Comparison of ENCODE assay signal across 19 mouse cellular contexts in genomic region chr10:67213720-67214119, GRCm38 (mm10).
A peak's percentile ranks its signal among the peaks of the same experiment; 100 is the strongest.
DNase-seq lines count a peak whose midpoint lies in the region; ATAC-seq and TF ChIP-seq lines count a peak whose summit lies in the region.
"Had no signal": no experiment of that assay in that cellular context is flagged by ENCODE, and none has a peak within 500 bp of the region (broad histone marks: within the 10 kb centered on the region; RNA-seq: fewer than 3 reads in every experiment).

No protein-coding gene starts in this region.

- ATAC-seq in forebrain, embryonic 14.5 days, result no peak
- no peak for ATAC-seq in forebrain, embryonic 11.5 days (replicated peaks; ENCODE audit: low FRiP score)
- ATAC-seq in liver, embryonic 12.5 days, result no peak
- ATAC-seq: forebrain, embryonic 16.5 days; hindbrain, postnatal 0 days had no signal

- TF ChIP-seq POLR2A in liver, adult 2 months (IDR thresholded peaks at IDR 0.05; ENCODE audit: extremely low read depth, insufficient read depth, low read length), result no peak
- no peak for TF ChIP-seq POLR2A in ES-Bruce4 (IDR thresholded peaks at IDR 0.05; ENCODE audit: insufficient read depth, low read length)

- no peaks in the 10 kb centered on the region for H3K27me3 ChIP-seq in forebrain, embryonic 14.5 days (replicated peaks; ENCODE audit: control insufficient read depth, insufficient read depth, low read length)
- no peaks in the 10 kb centered on the region for H3K27me3 ChIP-seq in forebrain, embryonic 11.5 days (ENCODE audit: control insufficient read depth, insufficient read depth, low read length)
- H3K27me3 ChIP-seq in liver, adult 2 months (ENCODE audit: control insufficient read depth, insufficient read depth, low read length), result no peaks in the 10 kb centered on the region
- no peaks in the 10 kb centered on the region for H3K27me3 ChIP-seq in liver, embryonic 12.5 days (replicated peaks)
- no peaks in the 10 kb centered on the region for H3K27me3 ChIP-seq in ES-Bruce4 (ENCODE audit: control insufficient read depth, insufficient read depth, low read length, poor library complexity, severe bottlenecking)
- H3K27me3 ChIP-seq: embryonic facial prominence, embryonic 15.5 days; heart, embryonic 12.5 days had no signal

- TF ChIP-seq CTCF in liver, adult 2 months (IDR thresholded peaks at IDR 0.05; ENCODE audit: low read depth, low read length), result no peak
- no peak for TF ChIP-seq CTCF in ES-Bruce4 (IDR thresholded peaks at IDR 0.05; ENCODE audit: low read depth, low read length)

- peaks cover 20% of the 10 kb centered on the region; the same call in 1 of the 2 replicates for H3K79me2 ChIP-seq in liver, adult 2 months (ENCODE audit: control insufficient read depth, insufficient read depth, low read length)

- peak; percentile 50 for DNase-seq in forebrain, embryonic 14.5 days (ENCODE audit: low spot score)
- no peak for DNase-seq in forebrain, embryonic 11.5 days (ENCODE audit: low spot score)
- DNase-seq in liver, adult 2 months (ENCODE audit: extremely low read depth, low read depth, low spot score), result peak; percentile 63
- peak; percentile 29 for DNase-seq in adipocyte (ENCODE audit: low spot score)
- no peak for DNase-seq in MN1 (ENCODE audit: low spot score)
- DNase-seq in frontal cortex, postnatal 14 days (ENCODE audit: low spot score in 2 of 2), result no peak
- DNase-seq: adrenal gland, postnatal 14 days; cerebellum, adult 18-20 months; cerebellum, adult 9-11 months; cerebellum, postnatal 36 days; gastrocnemius, postnatal 14 days had no signal

- no peak overlapping the region for H3K4me3 ChIP-seq in forebrain, embryonic 14.5 days (ENCODE audit: low read depth, low read length)
- no peak overlapping the region for H3K4me3 ChIP-seq in forebrain, embryonic 11.5 days (ENCODE audit: low read depth, low read length)
- no peak overlapping the region for H3K4me3 ChIP-seq in liver, adult 2 months (ENCODE audit: insufficient read depth, low read depth, low read length)
- H3K4me3 ChIP-seq in liver, embryonic 12.5 days, result no peak overlapping the region
- H3K4me3 ChIP-seq in ES-Bruce4 (ENCODE audit: low read depth, low read length), result no peak overlapping the region
- H3K4me3 ChIP-seq: embryonic facial prominence, embryonic 15.5 days; erythroblast, embryonic 14.5 days; forebrain, embryonic 10.5 days; heart, embryonic 12.5 days had no signal

- peaks cover 8% of the 10 kb centered on the region for H3K36me3 ChIP-seq in forebrain, embryonic 14.5 days (ENCODE audit: control insufficient read depth, insufficient read depth, low read length)
- no peaks in the 10 kb centered on the region; the same call in 1 of the 2 replicates for H3K36me3 ChIP-seq in forebrain, embryonic 11.5 days (ENCODE audit: control insufficient read depth, insufficient read depth, low read length)
- peaks cover 16% of the 10 kb centered on the region for H3K36me3 ChIP-seq in liver, adult 2 months (ENCODE audit: control insufficient read depth, insufficient read depth, low read length)
- H3K36me3 ChIP-seq in liver, embryonic 12.5 days, result peaks cover 18% of the 10 kb centered on the region
- H3K36me3 ChIP-seq in ES-Bruce4 (ENCODE audit: control insufficient read depth, insufficient read depth, low read length, poor library complexity, severe bottlenecking), result peaks cover 13% of the 10 kb centered on the region

- H3K27ac ChIP-seq in forebrain, embryonic 14.5 days (ENCODE audit: low read depth, low read length), result no peak overlapping the region
- no peak overlapping the region for H3K27ac ChIP-seq in forebrain, embryonic 11.5 days (ENCODE audit: low read depth, low read length)
- H3K27ac ChIP-seq in liver, adult 2 months (replicated peaks; ENCODE audit: insufficient read depth, low read depth, low read length), result no peak overlapping the region
- H3K27ac ChIP-seq in liver, embryonic 12.5 days, result no peak overlapping the region
- peak overlapping the region; percentile 56; the same call in 1 of the 2 replicates for H3K27ac ChIP-seq in ES-Bruce4 (ENCODE audit: insufficient read depth, low read length)
- H3K27ac ChIP-seq: embryonic facial prominence, embryonic 15.5 days; forebrain, embryonic 10.5 days; hindbrain, postnatal 0 days had no signal

- no peak overlapping the region for H3K4me2 ChIP-seq in forebrain, embryonic 14.5 days (ENCODE audit: low read length)
- no peak overlapping the region for H3K4me2 ChIP-seq in forebrain, embryonic 11.5 days (ENCODE audit: low read depth, low read length, severe bottlenecking)
- no peak overlapping the region for H3K4me2 ChIP-seq in liver, embryonic 12.5 days
- H3K4me2 ChIP-seq: embryonic facial prominence, embryonic 15.5 days; heart, embryonic 12.5 days had no signal

- H3K9me3 ChIP-seq in forebrain, embryonic 14.5 days (replicated peaks; ENCODE audit: control insufficient read depth, low read length), result no peaks in the 10 kb centered on the region
- no peaks in the 10 kb centered on the region for H3K9me3 ChIP-seq in forebrain, embryonic 11.5 days (ENCODE audit: control insufficient read depth, low read length)
- H3K9me3 ChIP-seq in liver, embryonic 12.5 days (replicated peaks), result no peaks in the 10 kb centered on the region
- no peaks in the 10 kb centered on the region for H3K9me3 ChIP-seq in ES-Bruce4 (replicated peaks; ENCODE audit: control insufficient read depth, insufficient read depth, low read length, poor library complexity, severe bottlenecking)
- H3K9me3 ChIP-seq: embryonic facial prominence, embryonic 15.5 days; forebrain, embryonic 10.5 days; heart, embryonic 12.5 days had no signal

- no peaks in the 10 kb centered on the region; the same call in 1 of the 2 replicates for H3K4me1 ChIP-seq in forebrain, embryonic 14.5 days (ENCODE audit: control insufficient read depth, insufficient read depth, low read length)
- no peaks in the 10 kb centered on the region for H3K4me1 ChIP-seq in forebrain, embryonic 11.5 days (replicated peaks; ENCODE audit: control insufficient read depth, insufficient read depth, low read length)
- peaks cover 23% of the 10 kb centered on the region for H3K4me1 ChIP-seq in liver, adult 2 months (ENCODE audit: control insufficient read depth, insufficient read depth, low read length)
- peaks cover 12% of the 10 kb centered on the region; the same call in 1 of the 2 replicates for H3K4me1 ChIP-seq in liver, embryonic 12.5 days
- no peaks in the 10 kb centered on the region for H3K4me1 ChIP-seq in ES-Bruce4 (ENCODE audit: control insufficient read depth, insufficient read depth, low read length)

- TF ChIP-seq EP300 in ES-Bruce4 (IDR thresholded peaks at IDR 0.05; ENCODE audit: insufficient read depth, low read depth, low read length), result no peak

- no peak overlapping the region for H3K9ac ChIP-seq in forebrain, embryonic 14.5 days (ENCODE audit: low read length)
- no peak overlapping the region for H3K9ac ChIP-seq in forebrain, embryonic 11.5 days (ENCODE audit: low read length)
- no peak overlapping the region for H3K9ac ChIP-seq in liver, adult 2 months (ENCODE audit: low read depth, low read length)
- H3K9ac ChIP-seq in liver, embryonic 12.5 days, result no peak overlapping the region
- H3K9ac ChIP-seq in ES-Bruce4 (ENCODE audit: low read depth, poor library complexity, severe bottlenecking), result no peak overlapping the region
- H3K9ac ChIP-seq: embryonic facial prominence, embryonic 15.5 days; heart, embryonic 12.5 days had no signal

- WGBS in forebrain, embryonic 14.5 days, result 17% methylated on average over 1 of the region's 1 CpGs
- WGBS in forebrain, embryonic 11.5 days, result 30% methylated on average over 1 of the region's 1 CpGs
- 7% methylated on average over 1 of the region's 1 CpGs for WGBS in liver, adult 2 months
- WGBS in liver, embryonic 12.5 days (ENCODE audit: insufficient replicate concordance), result 60% methylated on average over 1 of the region's 1 CpGs

Comparison
In these comparisons a context has a peak if more than half of its experiments do, and no peak if none do; other contexts are left out.
1. DNase-seq: peak in forebrain, embryonic 14.5 days (single experiment), liver, adult 2 months (single experiment) and adipocyte (single experiment); none in forebrain, embryonic 11.5 days (single experiment), MN1 (single experiment) and frontal cortex, postnatal 14 days (0 of 2).